Mouse (Mus musculus) macrophage (primary cell): Measurements from ENCODE around the gene Flywch2. TPM values are rescaled to one million over a fixed set of nuclear protein-coding genes. Genes with fewer than 3 reads are reported as not detected.
A peak's percentile ranks its signal among the peaks of the same experiment; 100 is the strongest.

Experiments used
- H3K27ac ChIP-seq: fragments of 350-480 bp; formaldehyde crosslinking; 2 replicates; pipeline ENCODE4 v1.9.0; 2021
- H3K36me3 ChIP-seq: fragments of 350-480 bp; formaldehyde crosslinking; 2 replicates; pipeline ENCODE4 v1.9.0; 2021; ENCODE audit errors: inconsistent target
- H3K4me3 ChIP-seq: fragments of 350-480 bp; formaldehyde crosslinking; 2 replicates; pipeline ENCODE4 v1.9.0; 2021; ENCODE audit errors: inconsistent target
- H3K79me2 ChIP-seq: fragments of 350-480 bp; formaldehyde crosslinking; 2 replicates; pipeline ENCODE4 v1.9.0; 2021; ENCODE audit errors: inconsistent target
- WGBS: methylation state at CpG from one replicate; pipeline ENCODE4 v1.1.7; 2026; ENCODE audit warnings: inconsistent platforms; ENCODE audit not compliant: missing documents; 5-methylcytosine and 5-hydroxymethylcytosine counted together
- polyA plus RNA-seq: library from polyadenylated mRNA; stranded (reverse); fragments of 250-400 nt; gene quantifications from 3 replicates; pipeline ENCODE4 v1.2.4, GENCODE M21; 2018; ENCODE audit warnings: inconsistent platforms
- total RNA-seq, 78 experiments: library from RNA; depleted of rRNA; stranded (reverse); fragments of 250-400 nt; gene quantifications; 1 replicate in 9 of 78; 2 replicates in 24 of 78; 3 replicates in 43 of 78; 4 replicates in 2 of 78; pipeline ENCODE4 v1.2.4; 2018; ENCODE audit warnings: inconsistent platforms in 56 of 78

Gene Flywch2
- total RNA-seq (2018; cell fraction: chromatin; rRNA removed): not detected
- total RNA-seq (2018; cell fraction: cytosol; rRNA removed): 1 to 10 TPM in 13 of 26 experiments, under 1 TPM in 12, not detected in 1; 0.25 to 2.4 (median 1.1) TPM
- 1 to 10 TPM in 4 of 26 experiments, not detected in 22; 1.2 to 1.6 (median 1.3) TPM for total RNA-seq (2018; cell fraction: nucleus; rRNA removed)
- polyA plus RNA-seq: 0.43 to 1.8 TPM in 2 of 3 replicates, not detected in the other

GRCm38 (mm10) chr17:23785561-23786471, at the start of gene Flywch2:
TSS of gene Flywch2 (minus strand) at chr17:23786081.
- WGBS: 13% methylated on average over 43 of the region's 43 CpGs
- no peaks in the 10 kb centered on the region for H3K36me3 ChIP-seq
- no peak within 1 kb of the TSS for H3K27ac ChIP-seq
- H3K79me2 ChIP-seq: no peaks in the 10 kb centered on the region
- peak within 1 kb of the TSS; percentile 19; the same call in 1 of the 2 replicates for H3K4me3 ChIP-seq

- H3K36me3 ChIP-seq: no peaks in the 10 kb centered on the region
- no peak overlapping the region for H3K27ac ChIP-seq
- H3K4me3 ChIP-seq: no peak overlapping the region
- H3K79me2 ChIP-seq: peaks cover 25% of the 10 kb centered on the region
- 92% methylated on average over 1 of the region's 1 CpGs for WGBS
These were observed 45.3 kb upstream of the Flywch2 start for GRCm38 (mm10) chr17:23831201-23831600.

- peaks cover 28% of the 10 kb centered on the region for H3K79me2 ChIP-seq
- peak within 1 kb of the TSS; percentile 80 for H3K27ac ChIP-seq
- H3K4me3 ChIP-seq: peak within 1 kb of the TSS; percentile 78
- under 1% methylated on average over 25 of the region's 42 CpGs for WGBS
- peaks cover 8% of the 10 kb centered on the region for H3K36me3 ChIP-seq
These were observed 43.3 kb upstream of the Flywch2 start, which contains the start of gene Elob for GRCm38 (mm10) chr17:23829064-23829619. TSS of gene Elob (minus strand) at chr17:23829136.

GRCm38 (mm10) chr17:23828271-23829001, 42.6 kb upstream of the Flywch2 start:
- Histone ChIP-seq H3K79me2 (peaks cover 28% of the 10 kb centered on the region), H3K27ac (peak overlapping the region; percentile 34), H3K4me3 (peak overlapping the region; percentile 78), H3K36me3 (peaks cover 15% of the 10 kb centered on the region)
- 3% methylated on average over 47 of the region's 47 CpGs for WGBS

GRCm38 (mm10) chr17:23825591-23825990, 39.7 kb upstream of the Flywch2 start:
- Histone ChIP-seq H3K27ac (no peak overlapping the region), H3K36me3 (peaks cover 43% of the 10 kb centered on the region), H3K4me3 (no peak overlapping the region), H3K79me2 (peaks cover 32% of the 10 kb centered on the region)
- 87% methylated on average over 4 of the region's 4 CpGs for WGBS

- peaks cover 51% of the 10 kb centered on the region for H3K79me2 ChIP-seq
- 96% methylated on average over 12 of the region's 12 CpGs for WGBS
- no peak overlapping the region for H3K27ac ChIP-seq
- H3K36me3 ChIP-seq: peaks cover 63% of the 10 kb centered on the region
- no peak overlapping the region for H3K4me3 ChIP-seq
These were observed 37.7 kb upstream of the Flywch2 start for GRCm38 (mm10) chr17:23823614-23824013.

GRCm38 (mm10) chr17:23823018-23823417, 37.1 kb upstream of the Flywch2 start:
- H3K79me2 ChIP-seq: peaks cover 51% of the 10 kb centered on the region
- H3K36me3 ChIP-seq: peaks cover 69% of the 10 kb centered on the region
- no peak overlapping the region for H3K4me3 ChIP-seq
- 94% methylated on average over 15 of the region's 16 CpGs for WGBS
- H3K27ac ChIP-seq: no peak overlapping the region

GRCm38 (mm10) chr17:23822094-23822493, 36.2 kb upstream of the Flywch2 start:
- peaks cover 51% of the 10 kb centered on the region; the same call in 1 of the 2 replicates for H3K79me2 ChIP-seq
- peaks cover 78% of the 10 kb centered on the region for H3K36me3 ChIP-seq
- no peak overlapping the region for H3K4me3 ChIP-seq
- WGBS: 91% methylated on average over 4 of the region's 6 CpGs
- no peak overlapping the region for H3K27ac ChIP-seq

GRCm38 (mm10) chr17:23820731-23821130, 34.9 kb upstream of the Flywch2 start:
- WGBS: 98% methylated on average over 4 of the region's 5 CpGs
- H3K4me3 ChIP-seq: no peak overlapping the region
- H3K79me2 ChIP-seq: peaks cover 53% of the 10 kb centered on the region; the same call in 1 of the 2 replicates
- no peak overlapping the region for H3K27ac ChIP-seq
- peaks cover 92% of the 10 kb centered on the region for H3K36me3 ChIP-seq

GRCm38 (mm10) chr17:23819235-23819634, 33.4 kb upstream of the Flywch2 start:
- H3K4me3 ChIP-seq: no peak overlapping the region
- WGBS: 96% methylated on average over 22 of the region's 25 CpGs
- H3K79me2 ChIP-seq: peaks cover 68% of the 10 kb centered on the region; the same call in 1 of the 2 replicates
- H3K36me3 ChIP-seq: peaks cover 98% of the 10 kb centered on the region
- no peak overlapping the region for H3K27ac ChIP-seq

- Histone ChIP-seq H3K4me3 (no peak overlapping the region), H3K27ac (no peak overlapping the region), H3K79me2 (peaks cover 74% of the 10 kb centered on the region), H3K36me3 (peaks cover 99% of the 10 kb centered on the region)
- 96% methylated on average over 8 of the region's 8 CpGs for WGBS
These were observed 32.7 kb upstream of the Flywch2 start for GRCm38 (mm10) chr17:23818579-23818978.

- whole genome bisulfite sequencing: 93% methylated on average over 16 of the region's 16 CpGs
- H3K27ac ChIP-seq: no peak overlapping the region
- H3K4me3 ChIP-seq: no peak overlapping the region
- peaks cover 97% of the 10 kb centered on the region for H3K36me3 ChIP-seq
- H3K79me2 ChIP-seq: peaks cover 99% of the 10 kb centered on the region
These were observed 29.8 kb upstream of the Flywch2 start for GRCm38 (mm10) chr17:23815641-23816040.

- WGBS: 81% methylated on average over 3 of the region's 3 CpGs
- peaks cover 94% of the 10 kb centered on the region for H3K79me2 ChIP-seq
- no peak overlapping the region for H3K4me3 ChIP-seq
- peaks cover 54% of the 10 kb centered on the region for H3K36me3 ChIP-seq
- no peak overlapping the region for H3K27ac ChIP-seq
These were observed 22.0 kb upstream of the Flywch2 start for GRCm38 (mm10) chr17:23807918-23808317.

GRCm38 (mm10) chr17:23806867-23807266, 21.0 kb upstream of the Flywch2 start:
- Histone ChIP-seq H3K27ac (no peak overlapping the region), H3K36me3 (peaks cover 43% of the 10 kb centered on the region), H3K4me3 (no peak overlapping the region), H3K79me2 (peaks cover 83% of the 10 kb centered on the region)
- 73% methylated on average over 12 of the region's 25 CpGs for WGBS
